In genomic region chr17:88405076-88405475, GRCm38 (mm10) we compare ENCODE assay signal across 9 mouse cellular contexts. TPM values are rescaled to one million over a fixed set of nuclear protein-coding genes. Genes with fewer than 3 reads are reported as not detected.
DNase-seq lines count a peak whose midpoint lies in the region; ATAC-seq lines count a peak whose summit lies in the region.
"Had no signal": no experiment of that assay in that cellular context is flagged by ENCODE, and none has a peak within 500 bp of the region (broad histone marks: within the 10 kb centered on the region; RNA-seq: fewer than 3 reads in every experiment).

No protein-coding gene starts in this region.

- 0 out of 2 replicates have a peak, but pooled peaks cover 3% of the 10 kb centered on the region for H3K4me1 ChIP-seq in heart, embryonic 13.5 days
- H3K4me1 ChIP-seq in hindbrain, embryonic 16.5 days (ENCODE audit: control insufficient read depth, insufficient read depth, low read depth, low read length): peaks cover 6% of the 10 kb centered on the region; the same call in 1 of the 2 replicates
- H3K4me1 ChIP-seq in midbrain, embryonic 16.5 days (ENCODE audit: control insufficient read depth, insufficient read depth, low read length): peaks cover 11% of the 10 kb centered on the region

- 24% methylated on average over 19 of the region's 19 CpGs for WGBS in heart, embryonic 13.5 days
- 33% methylated on average over 19 of the region's 19 CpGs for WGBS in hindbrain, embryonic 16.5 days
- 32% methylated on average over 19 of the region's 19 CpGs for WGBS in midbrain, embryonic 16.5 days

- ATAC-seq in heart, embryonic 13.5 days (ENCODE audit: extremely low read depth, insufficient number of reproducible peaks, low FRiP score, low TSS enrichment): no peak
- peak; percentile 17 for ATAC-seq in activated CD4-positive, CD25-positive, alpha-beta regulatory T cell, adult 4 months
- no peak; the same call in 1 of the 2 replicates for ATAC-seq in hindbrain, embryonic 16.5 days
- ATAC-seq in midbrain, embryonic 16.5 days: no peak

- H3K4me3 ChIP-seq in heart, embryonic 13.5 days: peak overlapping the region; percentile 32
- H3K4me3 ChIP-seq in hindbrain, embryonic 16.5 days (ENCODE audit: low read length): no peak overlapping the region
- H3K4me3 ChIP-seq in midbrain, embryonic 16.5 days (ENCODE audit: low read depth, low read length): 0 out of 2 replicates have a peak overlapping the region, but pooled peaks have one; percentile 15

- H3K27ac ChIP-seq in heart, embryonic 13.5 days (replicated peaks): no peak overlapping the region
- H3K27ac ChIP-seq in hindbrain, embryonic 16.5 days (ENCODE audit: low read depth, low read length): no peak overlapping the region
- H3K27ac ChIP-seq in midbrain, embryonic 16.5 days (ENCODE audit: low read length): no peak overlapping the region

- no peak for DNase-seq in heart, postnatal 4 days
- DNase-seq in cerebellum, postnatal 4 days (ENCODE audit: low spot score in 2 of 2): no peak
- DNase-seq in MN1 (ENCODE audit: low spot score): no peak
- no peak for DNase-seq in right cerebral cortex, postnatal 10 days (ENCODE audit: low spot score in 2 of 2)

- H3K9me3 ChIP-seq in heart, embryonic 13.5 days: no peaks in the 10 kb centered on the region
- no peaks in the 10 kb centered on the region for H3K9me3 ChIP-seq in hindbrain, embryonic 16.5 days (ENCODE audit: control insufficient read depth, low read length)
- H3K9me3 ChIP-seq in midbrain, embryonic 16.5 days (replicated peaks; ENCODE audit: control insufficient read depth, low read length, poor library complexity, severe bottlenecking): no peaks in the 10 kb centered on the region

- 0 out of 2 replicates have a peak overlapping the region, but pooled peaks have one; percentile 4 for H3K9ac ChIP-seq in heart, embryonic 13.5 days
- H3K9ac ChIP-seq in hindbrain, embryonic 16.5 days (ENCODE audit: low read depth, low read length): no peak overlapping the region
- H3K9ac ChIP-seq in midbrain, embryonic 16.5 days (ENCODE audit: low read depth, low read length): no peak overlapping the region

- peaks cover 14% of the 10 kb centered on the region for H3K27me3 ChIP-seq in heart, embryonic 13.5 days (replicated peaks)
- peaks cover 5% of the 10 kb centered on the region; the same call in 1 of the 2 replicates for H3K27me3 ChIP-seq in hindbrain, embryonic 16.5 days (replicated peaks; ENCODE audit: control insufficient read depth, insufficient read depth, low read length)
- H3K27me3 ChIP-seq in midbrain, embryonic 16.5 days (ENCODE audit: control insufficient read depth, insufficient read depth, low read depth, low read length): no peaks in the 10 kb centered on the region
- H3K27me3 ChIP-seq: CH12.LX had no signal

- H3K36me3 ChIP-seq in heart, embryonic 13.5 days: no peaks in the 10 kb centered on the region
- no peaks in the 10 kb centered on the region for H3K36me3 ChIP-seq in hindbrain, embryonic 16.5 days (ENCODE audit: control insufficient read depth, insufficient read depth, low read length)
- H3K36me3 ChIP-seq in midbrain, embryonic 16.5 days (ENCODE audit: control insufficient read depth, insufficient read depth, low read length): no peaks in the 10 kb centered on the region

- peak overlapping the region; percentile 60 for H3K4me2 ChIP-seq in heart, embryonic 13.5 days
- peak overlapping the region; percentile 31 for H3K4me2 ChIP-seq in hindbrain, embryonic 16.5 days (ENCODE audit: low read length)
- peak overlapping the region; percentile 48 for H3K4me2 ChIP-seq in midbrain, embryonic 16.5 days (ENCODE audit: low read length)

RNA-seq across cellular contexts. Expression of gene Foxn2, which starts 35.4 kb away (rescaled TPM):
- polyA plus RNA-seq in heart, embryonic 13.5 days (2015; fragmentation: Nextera tagmentation; extraction: Ambion mirVana): 8.2 and 9.0 TPM in 2 replicates
- total RNA-seq in heart, postnatal 4 days (2021): 10 to 100 TPM; 13.6 to 13.9 TPM
- 10 to 100 TPM; 34.0 to 36.1 TPM for polyA plus RNA-seq in activated CD4-positive, CD25-positive, alpha-beta regulatory T cell, adult 4 months (2017; shearing (Covaris generic))
- 8.2 and 9.7 TPM in 2 replicates for polyA plus RNA-seq in hindbrain, embryonic 16.5 days (2015; fragmentation: Nextera tagmentation; extraction: Ambion mirVana)
- 7.6 and 8.5 TPM in 2 replicates for polyA plus RNA-seq in midbrain, embryonic 16.5 days (2015; fragmentation: Nextera tagmentation; extraction: Ambion mirVana)
